Mouse (Mus musculus) liver, postnatal 0 days (tissue): ENCODE results near the gene Pomgnt2. TPM values are rescaled to one million over a fixed set of nuclear protein-coding genes. Genes with fewer than 3 reads are reported as not detected.

ENCODE experiments used
- ATAC-seq: fragments of 200-750 bp; cut with Nextera tagmentation; 2 replicates; pipeline ENCODE4 v1.8.0; 2017; ENCODE audit warnings: mild to moderate bottlenecking, moderate library complexity
- DNase-seq: peaks from one replicate; pipeline ENCODE4 v3.0.0-alpha.2; 2016
- H3K27ac ChIP-seq: fragments of 300-500 bp; sonication (generic); 2 replicates; pipeline ENCODE4 v1.5.1; 2014; ENCODE audit warnings: antibody characterized with exemption, moderate library complexity, mild to moderate bottlenecking, low read depth
- H3K27me3 ChIP-seq: fragments of 300-500 bp; sonication (generic); 2 replicates; pipeline ENCODE4 v1.6.1; 2014; ENCODE audit warnings: low read length, control low read depth, mixed read lengths; ENCODE audit not compliant: insufficient read depth
- H3K36me3 ChIP-seq: fragments of 300-500 bp; sonication (generic); replicated peaks from 2 replicates; pipeline ENCODE4 v1.6.1; 2014; ENCODE audit warnings: mild to moderate bottlenecking, control low read depth, low read length, moderate library complexity, mixed read lengths; ENCODE audit not compliant: insufficient read depth
- H3K4me1 ChIP-seq: fragments of 300-500 bp; sonication (generic); 2 replicates; pipeline ENCODE4 v1.6.1; 2014; ENCODE audit warnings: antibody characterized with exemption, mild to moderate bottlenecking, control low read depth; ENCODE audit not compliant: insufficient read depth
- H3K4me2 ChIP-seq: fragments of 300-500 bp; sonication (generic); 2 replicates; pipeline ENCODE4 v1.6.1; 2014; ENCODE audit warnings: low read depth, mild to moderate bottlenecking, low read length, moderate library complexity, mixed read lengths
- H3K4me3 ChIP-seq: fragments of 300-500 bp; sonication (generic); 2 replicates; pipeline ENCODE4 v1.5.1; 2014; ENCODE audit warnings: low read depth, low read length
- H3K9ac ChIP-seq: fragments of 300-500 bp; sonication (generic); replicated peaks from 2 replicates; pipeline ENCODE4 v1.6.1; 2014; ENCODE audit warnings: mild to moderate bottlenecking, moderate library complexity
- H3K9me3 ChIP-seq: fragments of 300-500 bp; sonication (generic); 2 replicates; pipeline ENCODE4 v1.6.1; 2016; ENCODE audit warnings: mild to moderate bottlenecking, control low read depth, low read length, mixed read lengths
- CTCF ChIP-seq: sonication (generic); IDR thresholded peaks from 2 replicates; pipeline ENCODE4 v1.5.1; 2016; ENCODE audit warnings: antibody characterized with exemption, low read depth
- EP300 ChIP-seq: IDR thresholded peaks from 2 replicates; pipeline ENCODE4 v1.6.1; 2016; ENCODE audit warnings: antibody characterized with exemption, low read depth, mild to moderate bottlenecking
- WGBS: fragments of 180-500 bp; shearing (Covaris S2); extraction: QIAGEN DNeasy Blood & Tissue Kit; methylation state at CpG from one replicate; pipeline ENCODE4 v1.1.7; 2014; ENCODE audit not compliant: insufficient replicate concordance; 5-methylcytosine and 5-hydroxymethylcytosine counted together
- polyA plus RNA-seq: library from polyadenylated mRNA; unstranded; fragments of >200 nt; fragmentation: Nextera tagmentation; extraction: Ambion mirVana; gene quantifications from 2 replicates; pipeline ENCODE4 v1.2.1, GENCODE M21; 2015

Gene Pomgnt2
- polyA plus RNA-seq, 1 experiment from 2014 or later = 3.6 TPM

GRCm38 (mm10) chr9:121997978-121998377 lies 1.1 kb upstream of the Pomgnt2 start:
- WGBS = 73% methylated on average over 4 of the region's 4 CpGs
- no peak overlapping the region for H3K27ac ChIP-seq
- no peak overlapping the region for H3K4me2 ChIP-seq
- H3K36me3 ChIP-seq = no peaks in the 10 kb centered on the region
- DNase-seq (no peak), ATAC-seq (no peak)
- no peak for TF ChIP-seq EP300
- H3K9me3 ChIP-seq = no peaks in the 10 kb centered on the region
- no peaks in the 10 kb centered on the region for H3K27me3 ChIP-seq
- H3K4me1 ChIP-seq = peaks cover 8% of the 10 kb centered on the region; the same call in 1 of the 2 replicates
- no peak overlapping the region for H3K9ac ChIP-seq
- H3K4me3 ChIP-seq = no peak overlapping the region

DNA sequence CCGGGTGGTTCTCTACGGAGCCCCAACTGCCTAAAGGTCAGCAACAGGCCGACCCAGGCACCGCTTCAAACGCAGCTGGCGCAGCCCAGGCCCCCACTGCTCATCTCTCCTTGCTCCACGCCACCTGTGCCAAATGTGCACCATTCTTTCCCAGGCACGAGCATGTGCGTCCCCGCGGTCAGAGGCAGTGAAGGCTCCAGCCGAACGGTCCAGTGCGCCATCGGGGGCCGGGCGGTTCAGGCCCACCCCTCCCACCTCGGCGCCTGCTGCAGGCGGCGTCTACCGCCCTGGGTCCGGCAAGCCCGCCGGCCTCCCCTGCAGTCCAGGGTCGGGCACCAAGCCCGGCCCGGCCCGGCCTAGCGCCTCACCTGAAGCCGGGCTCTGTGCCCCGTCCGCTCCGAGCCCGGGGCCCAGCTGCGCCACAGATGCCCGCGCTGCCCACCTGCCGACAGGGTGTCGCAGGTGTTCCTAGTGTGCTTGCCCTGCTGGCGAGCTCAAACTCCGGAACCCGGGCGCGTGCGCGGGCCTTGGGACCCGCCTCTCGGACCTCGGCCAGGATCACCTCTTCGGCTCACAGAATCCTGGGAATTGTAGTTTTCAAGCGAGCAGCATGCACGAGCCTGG lies 1.3 kb downstream of the Pomgnt2 start:
- peak overlapping the region; percentile 93 for H3K4me2 ChIP-seq
- no peaks in the 10 kb centered on the region for H3K36me3 ChIP-seq
- H3K9me3 ChIP-seq = no peaks in the 10 kb centered on the region
- peak; percentile 84 for ATAC-seq
- peak overlapping the region; percentile 65 for H3K4me3 ChIP-seq
- H3K27me3 ChIP-seq = no peaks in the 10 kb centered on the region
- peak; percentile 84 for DNase-seq
- peak overlapping the region; percentile 72 for H3K9ac ChIP-seq
- under 1% methylated on average over 53 of the region's 53 CpGs for WGBS
- TF ChIP-seq EP300 (no peak), CTCF (no peak)
- H3K4me1 ChIP-seq = peaks cover 8% of the 10 kb centered on the region; the same call in 1 of the 2 replicates
- H3K27ac ChIP-seq = no peak overlapping the region

DNA sequence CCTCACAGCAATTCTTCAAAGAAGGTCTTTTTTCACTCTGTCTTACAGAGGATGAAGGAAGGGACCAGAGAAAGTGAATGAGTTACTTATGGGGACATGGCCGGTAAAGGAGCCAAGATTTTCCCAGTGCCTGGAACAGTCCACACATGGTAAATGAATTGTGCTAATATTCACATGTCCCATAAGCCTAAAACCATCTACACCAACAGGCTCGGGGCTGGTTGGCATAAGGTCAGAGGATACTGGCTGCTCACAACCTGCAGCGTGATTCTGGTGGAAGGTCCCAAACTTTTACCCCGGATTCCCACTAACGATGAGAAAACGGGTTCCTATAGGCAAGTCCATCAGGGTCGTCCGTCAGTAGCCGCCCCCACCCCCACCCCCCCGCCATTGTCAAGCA lies 1.8 kb downstream of the Pomgnt2 start:
- ATAC-seq = no peak
- H3K9me3 ChIP-seq = no peaks in the 10 kb centered on the region
- H3K27ac ChIP-seq = no peak overlapping the region
- no peak for DNase-seq
- H3K4me1 ChIP-seq = peaks cover 8% of the 10 kb centered on the region; the same call in 1 of the 2 replicates
- peak overlapping the region; percentile 93 for H3K4me2 ChIP-seq
- H3K36me3 ChIP-seq = no peaks in the 10 kb centered on the region
- peak overlapping the region; percentile 65 for H3K4me3 ChIP-seq
- TF ChIP-seq EP300 (no peak), CTCF (no peak)
- WGBS = 15% methylated on average over 10 of the region's 10 CpGs
- H3K9ac ChIP-seq = no peak overlapping the region; the same call in 1 of the 2 replicates
- no peaks in the 10 kb centered on the region for H3K27me3 ChIP-seq

- H3K27me3 ChIP-seq = no peaks in the 10 kb centered on the region
- TF ChIP-seq CTCF (no peak), EP300 (no peak)
- no peak overlapping the region for H3K27ac ChIP-seq
- H3K9me3 ChIP-seq = no peaks in the 10 kb centered on the region
- no peak overlapping the region for H3K4me3 ChIP-seq
- no peak overlapping the region for H3K9ac ChIP-seq
- H3K36me3 ChIP-seq = no peaks in the 10 kb centered on the region
- WGBS = 40% methylated on average over 3 of the region's 3 CpGs
- no peak overlapping the region for H3K4me2 ChIP-seq
- ATAC-seq (no peak), DNase-seq (no peak)
- H3K4me1 ChIP-seq = peaks cover 8% of the 10 kb centered on the region; the same call in 1 of the 2 replicates
Observed at GRCm38 (mm10) chr9:121993047-121993446, 3.9 kb downstream of the Pomgnt2 start.

- Histone ChIP-seq H3K9me3 (no peaks in the 10 kb centered on the region), H3K9ac (no peak overlapping the region), H3K4me1 (peaks cover 8% of the 10 kb centered on the region; the same call in 1 of the 2 replicates), H3K36me3 (no peaks in the 10 kb centered on the region), H3K4me3 (no peak overlapping the region), H3K27ac (no peak overlapping the region), H3K27me3 (no peaks in the 10 kb centered on the region), H3K4me2 (no peak overlapping the region)
- no peak for ATAC-seq
- 61% methylated on average over 5 of the region's 5 CpGs for WGBS
- no peak for DNase-seq
- TF ChIP-seq CTCF (no peak), EP300 (no peak)
Observed at GRCm38 (mm10) chr9:121991041-121991440, 5.9 kb downstream of the Pomgnt2 start.

GRCm38 (mm10) chr9:121989536-121989935 lies 7.4 kb downstream of the Pomgnt2 start:
- Histone ChIP-seq H3K4me3 (no peak overlapping the region), H3K9me3 (no peaks in the 10 kb centered on the region), H3K36me3 (no peaks in the 10 kb centered on the region), H3K9ac (no peak overlapping the region), H3K27me3 (no peaks in the 10 kb centered on the region), H3K4me2 (no peak overlapping the region), H3K4me1 (0 out of 2 replicates have a peak, but pooled peaks cover 4% of the 10 kb centered on the region), H3K27ac (no peak overlapping the region)
- no peak for DNase-seq
- ATAC-seq = no peak
- 67% methylated on average over 5 of the region's 5 CpGs for WGBS
- TF ChIP-seq CTCF (no peak), EP300 (no peak)

GRCm38 (mm10) chr9:121988910-121989309 lies 8.0 kb downstream of the Pomgnt2 start:
- H3K27ac ChIP-seq = no peak overlapping the region
- no peak overlapping the region for H3K4me3 ChIP-seq
- H3K4me1 ChIP-seq = 0 out of 2 replicates have a peak, but pooled peaks cover 2% of the 10 kb centered on the region
- WGBS = 63% methylated on average over 3 of the region's 3 CpGs
- ATAC-seq (no peak), DNase-seq (no peak)
- no peak overlapping the region for H3K9ac ChIP-seq
- H3K9me3 ChIP-seq = no peaks in the 10 kb centered on the region
- H3K36me3 ChIP-seq = no peaks in the 10 kb centered on the region
- TF ChIP-seq CTCF = no peak
- TF ChIP-seq EP300 = no peak
- no peak overlapping the region for H3K4me2 ChIP-seq
- no peaks in the 10 kb centered on the region for H3K27me3 ChIP-seq
